Mouse (Mus musculus) forebrain, embryonic 10.5 days (tissue): ENCODE results near the gene Yme1l1. TPM values are rescaled to one million over a fixed set of nuclear protein-coding genes. Genes with fewer than 3 reads are reported as not detected.
A peak's percentile ranks its signal among the peaks of the same experiment; 100 is the strongest.

ENCODE experiments used
- DNase-seq: peaks from one replicate; pipeline ENCODE4 v3.0.0-alpha.2; 2017; ENCODE audit warnings: low spot score; ENCODE audit errors: extremely low spot score
- H3K27ac ChIP-seq: fragments of 300-500 bp; sonication (generic); 2 replicates; pipeline ENCODE4 v1.5.1; 2016; ENCODE audit warnings: mild to moderate bottlenecking
- H3K27me3 ChIP-seq: fragments of 300-500 bp; sonication (generic); 2 replicates; pipeline ENCODE4 v1.6.1; 2016; ENCODE audit warnings: mild to moderate bottlenecking; ENCODE audit not compliant: poor library complexity, severe bottlenecking
- H3K36me3 ChIP-seq: fragments of 300-500 bp; sonication (generic); replicated peaks from 2 replicates; pipeline ENCODE4 v1.6.1; 2016; ENCODE audit warnings: mild to moderate bottlenecking, moderate library complexity
- H3K4me1 ChIP-seq: fragments of 300-500 bp; sonication (generic); 2 replicates; pipeline ENCODE4 v1.6.1; 2016
- H3K4me3 ChIP-seq: fragments of 300-500 bp; sonication (generic); 2 replicates; pipeline ENCODE4 v1.5.1; 2016; ENCODE audit warnings: mild to moderate bottlenecking, moderate library complexity
- H3K9me3 ChIP-seq: fragments of 300-500 bp; sonication (generic); 2 replicates; pipeline ENCODE4 v1.6.1; 2016; ENCODE audit warnings: mild to moderate bottlenecking, moderate library complexity
- whole genome bisulfite sequencing: fragments of 180-500 bp; shearing (Covaris S2); methylation state at CpG from one replicate; pipeline ENCODE4 v1.1.7; 2016; 5-methylcytosine and 5-hydroxymethylcytosine counted together
- polyA plus RNA-seq: library from polyadenylated mRNA; unstranded; fragments of >200 nt; fragmentation: Nextera tagmentation; extraction: Ambion mirVana; gene quantifications from 2 replicates; pipeline ENCODE4 v1.2.1, GENCODE M21; 2016

Gene Yme1l1
- polyA plus RNA-seq, 1 experiment from 2014 or later: 72.2 TPM

DNA sequence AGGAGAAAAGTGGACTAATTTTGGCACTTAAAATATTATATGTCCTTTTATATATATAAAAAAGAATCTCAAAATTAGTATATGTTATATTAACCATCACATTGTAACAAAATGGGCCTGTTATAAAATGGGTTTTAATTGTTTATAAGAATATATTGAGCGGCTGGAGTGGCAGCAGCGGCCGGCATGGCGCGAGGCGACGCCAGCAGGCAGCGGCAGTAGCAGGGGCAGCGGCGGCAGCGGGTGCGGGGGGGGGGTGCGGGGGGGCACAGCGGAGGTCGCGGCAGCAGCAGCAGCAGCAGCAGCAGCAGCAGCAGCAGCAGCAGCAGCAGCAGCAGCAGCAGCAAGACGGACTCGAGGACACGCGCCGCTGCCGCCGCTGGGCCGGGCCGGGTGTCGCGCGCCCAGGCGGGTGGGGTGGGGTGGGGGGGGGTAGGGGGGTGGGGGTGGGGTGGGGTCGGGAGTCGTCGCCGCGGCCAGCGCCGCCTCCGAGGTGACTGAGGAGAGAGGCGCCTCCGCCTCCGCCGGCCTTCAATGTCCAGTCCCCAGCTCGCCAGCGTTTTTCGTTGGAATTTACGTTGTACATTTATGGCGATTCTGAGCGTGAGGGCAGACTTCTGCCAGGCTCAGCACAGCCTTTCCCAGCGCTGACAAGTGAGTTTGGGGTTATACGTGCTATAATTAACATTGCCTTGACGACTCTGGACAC lies 78.0 kb downstream of the Yme1l1 start:
- under 1% methylated on average over 26 of the region's 50 CpGs for whole genome bisulfite sequencing

More for the DNA sequence above, 78.0 kb downstream of the Yme1l1 start:
- Histone ChIP-seq H3K27ac (peak overlapping the region; percentile 73), H3K9me3 (no peaks in the 10 kb centered on the region), H3K4me3 (peak overlapping the region; percentile 60), H3K27me3 (peaks cover 20% of the 10 kb centered on the region), H3K36me3 (no peaks in the 10 kb centered on the region), H3K4me1 (no peaks in the 10 kb centered on the region)
- peak; percentile 53 for DNase-seq

Other genes starting within 250 kb of the Yme1l1 start
- gene Abi1, start 116.1 kb upstream of the Yme1l1 start, polyA plus RNA-seq: 36.1 and 37.7 TPM in 2 replicates
- 27.8 and 28.8 TPM in 2 replicates for gene Acbd5, start 88.2 kb upstream of the Yme1l1 start, polyA plus RNA-seq
- gene Mastl, start 345 bp upstream of the Yme1l1 start, polyA plus RNA-seq: 19.5 and 20.3 TPM in 2 replicates
- not detected in 2 replicates for gene 4931423N10Rik, start 51.1 kb downstream of the Yme1l1 start, polyA plus RNA-seq
- gene Nxph2, start 164.9 kb downstream of the Yme1l1 start, polyA plus RNA-seq: not detected in 2 replicates